Mouse (Mus musculus): ENCODE measurements at regions not wholly inside any gene's neighbourhood (a gene's known extent, or its start where the extent isn't known, plus 50 kb on each side); places are given as distances from the start of the nearest gene placed in this dataset.
"Not testable (repeated sequence)": the region's sequence is repeated elsewhere in the genome, so short reads cannot be mapped to it uniquely, and the experiment has no call there.

DNA sequence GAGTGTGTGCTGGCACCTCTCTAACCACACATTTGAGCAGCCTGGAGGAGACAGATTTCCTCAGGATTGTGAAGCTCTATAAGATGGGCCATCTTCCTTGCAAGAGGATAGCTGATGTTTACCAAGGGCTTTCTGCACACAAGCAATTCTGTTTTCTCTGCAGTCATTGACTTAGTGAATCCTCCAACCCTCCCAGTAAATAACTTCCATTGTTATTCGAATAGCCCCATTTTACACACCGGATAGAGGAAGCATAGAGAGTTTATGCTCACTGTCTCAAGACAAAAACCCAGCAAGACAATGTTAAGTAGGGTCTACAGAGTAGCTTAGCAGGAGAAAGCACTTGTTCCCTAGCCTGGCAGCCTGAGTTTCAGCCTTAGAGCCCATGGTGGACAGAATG lies 146.9 kb upstream of the P2ry1 start:
- no peak overlapping the region for H3K27ac ChIP-seq (ENCODE audit: insufficient read depth, low read length)
- H3K4me3 ChIP-seq (ENCODE audit: extremely low read depth, insufficient read depth, insufficient read length): no peak overlapping the region
- H3K4me1 ChIP-seq (ENCODE audit: control insufficient read depth, insufficient read depth, insufficient read length): no peaks in the 10 kb centered on the region
- no peaks in the 10 kb centered on the region for H3K27me3 ChIP-seq (ENCODE audit: control insufficient read depth, insufficient read depth, low read length)
- TF ChIP-seq POLR2A (IDR thresholded peaks at IDR 0.05; ENCODE audit: low read depth, low read length) (no peak), CTCF (IDR thresholded peaks at IDR 0.05; ENCODE audit: extremely low read depth, insufficient read depth, insufficient read length, insufficient replicate concordance) (no peak)
- no peak for DNase-seq (ENCODE audit: low read depth in 1 of 2, low spot score in 2 of 2)
- WGBS: 85% methylated on average over 2 of the region's 2 CpGs
- no peaks in the 10 kb centered on the region for H3K36me3 ChIP-seq (ENCODE audit: control insufficient read depth, insufficient read depth, low read length)

- no peaks in the 10 kb centered on the region for H3K27me3 ChIP-seq (ENCODE audit: control insufficient read depth, insufficient read depth, low read length)
- no peak for DNase-seq (ENCODE audit: low read depth in 1 of 2, low spot score in 2 of 2)
- WGBS: 90% methylated on average over 5 of the region's 5 CpGs
- H3K4me1 ChIP-seq (ENCODE audit: control insufficient read depth, insufficient read depth, insufficient read length): no peaks in the 10 kb centered on the region
- no peak overlapping the region for H3K27ac ChIP-seq (ENCODE audit: insufficient read depth, low read length)
- no peak overlapping the region for H3K4me3 ChIP-seq (ENCODE audit: extremely low read depth, insufficient read depth, insufficient read length)
- TF ChIP-seq CTCF (IDR thresholded peaks at IDR 0.05; ENCODE audit: extremely low read depth, insufficient read depth, insufficient read length, insufficient replicate concordance): no peak
- no peak for TF ChIP-seq POLR2A (IDR thresholded peaks at IDR 0.05; ENCODE audit: low read depth, low read length)
- H3K36me3 ChIP-seq (ENCODE audit: control insufficient read depth, insufficient read depth, low read length): no peaks in the 10 kb centered on the region
These were observed 144.0 kb upstream of the P2ry1 start for GRCm38 (mm10) chr3:60858474-60859118.

GRCm38 (mm10) chr3:60859119-60859515 lies 143.5 kb upstream of the P2ry1 start:
- Histone ChIP-seq H3K27me3 (ENCODE audit: control insufficient read depth, insufficient read depth, low read length) (no peaks in the 10 kb centered on the region), H3K27ac (ENCODE audit: insufficient read depth, low read length) (no peak overlapping the region), H3K36me3 (ENCODE audit: control insufficient read depth, insufficient read depth, low read length) (no peaks in the 10 kb centered on the region), H3K4me3 (ENCODE audit: extremely low read depth, insufficient read depth, insufficient read length) (no peak overlapping the region), H3K4me1 (ENCODE audit: control insufficient read depth, insufficient read depth, insufficient read length) (no peaks in the 10 kb centered on the region)
- no peak for DNase-seq (ENCODE audit: low read depth in 1 of 2, low spot score in 2 of 2)
- 92% methylated on average over 3 of the region's 3 CpGs for WGBS
- TF ChIP-seq POLR2A (IDR thresholded peaks at IDR 0.05; ENCODE audit: low read depth, low read length) (no peak), CTCF (IDR thresholded peaks at IDR 0.05; ENCODE audit: extremely low read depth, insufficient read depth, insufficient read length, insufficient replicate concordance) (no peak)

DNA sequence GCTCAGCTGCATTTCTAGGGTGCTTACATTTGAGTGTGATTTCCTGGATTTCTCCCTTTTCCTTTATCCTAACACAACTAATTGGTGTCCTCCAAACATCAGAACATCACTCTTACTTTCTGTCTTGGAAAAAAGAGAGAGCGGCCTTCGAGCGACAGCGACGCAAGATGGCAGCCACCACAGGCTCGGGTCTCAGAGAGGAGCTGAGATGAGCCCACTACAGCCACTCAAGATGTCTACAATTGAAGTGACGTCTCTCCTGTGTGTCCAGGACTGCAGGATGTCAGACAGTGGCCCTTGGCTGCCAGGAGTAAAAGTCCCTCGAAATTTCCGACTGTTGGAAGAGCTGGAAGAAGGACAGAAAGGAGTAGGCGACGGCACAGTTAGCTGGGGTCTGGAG lies 125.7 kb upstream of the P2ry1 start:
- not testable (repeated sequence) for DNase-seq (ENCODE audit: low read depth in 1 of 2, low spot score in 2 of 2); H3K27me3 ChIP-seq (ENCODE audit: control insufficient read depth, insufficient read depth, low read length); H3K4me3 ChIP-seq (ENCODE audit: extremely low read depth, insufficient read depth, insufficient read length); H3K4me1 ChIP-seq (ENCODE audit: control insufficient read depth, insufficient read depth, insufficient read length); H3K36me3 ChIP-seq (ENCODE audit: control insufficient read depth, insufficient read depth, low read length); H3K27ac ChIP-seq (ENCODE audit: insufficient read depth, low read length)
- WGBS: 94% methylated on average over 11 of the region's 11 CpGs

DNA sequence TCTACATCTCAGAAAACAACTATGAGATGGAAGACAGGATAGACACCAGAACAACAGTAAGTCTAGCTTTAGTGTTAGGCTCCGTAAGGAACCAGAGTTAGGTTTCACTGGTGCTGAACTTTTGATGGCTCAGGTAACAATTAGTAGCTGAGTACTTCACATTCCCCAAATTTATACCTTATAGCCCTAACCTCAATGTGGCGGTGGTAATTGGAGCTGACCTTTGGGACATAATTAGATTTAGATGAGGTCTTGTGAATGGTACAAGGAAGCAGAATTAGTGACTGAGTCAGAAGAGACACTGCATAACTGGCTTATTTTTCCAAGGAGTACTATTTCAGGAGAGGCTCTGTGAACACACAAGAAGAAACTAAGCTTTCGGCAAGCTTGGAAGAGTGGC lies 123.7 kb upstream of the P2ry1 start:
- Histone ChIP-seq H3K4me3 (ENCODE audit: extremely low read depth, insufficient read depth, insufficient read length) (no peak overlapping the region), H3K27me3 (ENCODE audit: control insufficient read depth, insufficient read depth, low read length) (no peaks in the 10 kb centered on the region), H3K4me1 (ENCODE audit: control insufficient read depth, insufficient read depth, insufficient read length) (no peaks in the 10 kb centered on the region), H3K36me3 (ENCODE audit: control insufficient read depth, insufficient read depth, low read length) (no peaks in the 10 kb centered on the region), H3K27ac (ENCODE audit: insufficient read depth, low read length) (no peak overlapping the region)
- DNase-seq (ENCODE audit: low read depth in 1 of 2, low spot score in 2 of 2): no peak
- 92% methylated on average over 3 of the region's 3 CpGs for WGBS
- TF ChIP-seq CTCF (IDR thresholded peaks at IDR 0.05; ENCODE audit: extremely low read depth, insufficient read depth, insufficient read length, insufficient replicate concordance) (no peak), POLR2A (IDR thresholded peaks at IDR 0.05; ENCODE audit: low read depth, low read length) (no peak)

DNA sequence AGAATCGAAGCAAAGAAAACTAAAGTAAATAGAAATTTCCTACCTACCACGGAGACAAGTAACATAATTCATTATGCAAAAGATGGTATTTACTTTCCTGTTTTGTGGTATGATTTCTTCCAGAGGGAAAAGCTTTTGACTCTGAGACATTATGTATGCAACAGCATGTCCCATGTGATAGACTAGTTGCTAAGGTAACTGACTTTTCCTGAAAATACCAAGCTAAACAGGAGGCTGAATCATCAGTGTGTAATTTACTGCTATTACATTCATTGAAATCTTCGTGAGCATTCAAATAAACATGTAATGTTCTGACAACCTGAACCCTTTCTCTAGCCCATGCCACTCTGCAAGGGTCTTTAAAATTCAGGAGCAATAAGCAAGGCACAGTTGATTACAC lies 118.6 kb upstream of the P2ry1 start:
- H3K36me3 ChIP-seq (ENCODE audit: control insufficient read depth, insufficient read depth, low read length): no peaks in the 10 kb centered on the region
- TF ChIP-seq POLR2A (IDR thresholded peaks at IDR 0.05; ENCODE audit: low read depth, low read length) (no peak), CTCF (IDR thresholded peaks at IDR 0.05; ENCODE audit: extremely low read depth, insufficient read depth, insufficient read length, insufficient replicate concordance) (no peak)
- WGBS: 74% methylated on average over 3 of the region's 3 CpGs
- no peak overlapping the region for H3K27ac ChIP-seq (ENCODE audit: insufficient read depth, low read length)
- DNase-seq (ENCODE audit: low read depth in 1 of 2, low spot score in 2 of 2): no peak
- no peaks in the 10 kb centered on the region for H3K4me1 ChIP-seq (ENCODE audit: control insufficient read depth, insufficient read depth, insufficient read length)
- no peak overlapping the region for H3K4me3 ChIP-seq (ENCODE audit: extremely low read depth, insufficient read depth, insufficient read length)
- no peaks in the 10 kb centered on the region for H3K27me3 ChIP-seq (ENCODE audit: control insufficient read depth, insufficient read depth, low read length)

- no peaks in the 10 kb centered on the region for H3K27me3 ChIP-seq (ENCODE audit: control insufficient read depth, insufficient read depth, low read length)
- no peaks in the 10 kb centered on the region for H3K4me1 ChIP-seq (ENCODE audit: control insufficient read depth, insufficient read depth, insufficient read length)
- H3K4me3 ChIP-seq (ENCODE audit: extremely low read depth, insufficient read depth, insufficient read length): no peak overlapping the region
- H3K36me3 ChIP-seq (ENCODE audit: control insufficient read depth, insufficient read depth, low read length): no peaks in the 10 kb centered on the region
- no peak overlapping the region for H3K27ac ChIP-seq (ENCODE audit: insufficient read depth, low read length)
- TF ChIP-seq POLR2A (IDR thresholded peaks at IDR 0.05; ENCODE audit: low read depth, low read length): no peak
- TF ChIP-seq CTCF (IDR thresholded peaks at IDR 0.05; ENCODE audit: extremely low read depth, insufficient read depth, insufficient read length, insufficient replicate concordance): no peak
- 91% methylated on average over 4 of the region's 4 CpGs for WGBS
- DNase-seq (ENCODE audit: low read depth in 1 of 2, low spot score in 2 of 2): no peak
These were observed 113.3 kb upstream of the P2ry1 start for GRCm38 (mm10) chr3:60889191-60889861.
